Mouse (Mus musculus): Measurements from ENCODE around the gene Mroh3. TPM values are rescaled to one million over a fixed set of nuclear protein-coding genes. Genes with fewer than 3 reads are reported as not detected.

The Mroh3 gene
- not detected in 2 replicates for polyA plus RNA-seq (2014; fragmentation: Nextera tagmentation; extraction: Ambion mirVana)

DNA sequence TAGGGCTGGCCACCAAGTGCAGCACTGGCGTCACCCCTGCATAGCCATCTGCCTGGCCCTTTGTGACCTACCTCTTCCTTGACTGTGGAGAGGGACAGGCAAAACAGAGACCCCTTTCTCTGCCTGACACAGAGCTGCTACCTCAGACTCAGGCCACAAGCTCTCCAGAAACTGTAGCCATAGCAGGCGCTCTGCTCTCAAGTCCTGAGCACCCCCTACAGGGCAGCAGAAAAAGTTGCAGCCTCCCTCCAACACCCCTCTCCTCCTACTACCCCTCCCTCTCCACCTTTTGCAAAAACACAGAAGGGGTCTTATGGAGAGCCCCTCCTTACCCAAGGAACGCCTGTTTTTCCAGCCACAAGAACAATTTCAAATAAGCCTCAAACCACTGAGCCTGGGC lies at the start of gene Mroh3:
Gene Mroh3, minus strand, starts transcription at position 26 of the 400 bp plus-strand sequence.
- peak; percentile 64 for DNase-seq (ENCODE audit: low spot score)
- Histone ChIP-seq H3K27ac (ENCODE audit: low read depth, low read length) (no peak within 1 kb of the TSS), H3K36me3 (ENCODE audit: control insufficient read depth, insufficient read depth, low read length) (peaks cover 41% of the 10 kb centered on the region), H3K4me3 (ENCODE audit: low read depth, low read length) (no peak within 1 kb of the TSS), H3K27me3 (replicated peaks; ENCODE audit: control insufficient read depth, insufficient read depth, low read length) (no peaks in the 10 kb centered on the region), H3K9ac (ENCODE audit: low read length) (no peak within 1 kb of the TSS), H3K4me1 (ENCODE audit: control insufficient read depth, insufficient read depth, low read length) (no peaks in the 10 kb centered on the region), H3K4me2 (ENCODE audit: low read length) (no peak within 1 kb of the TSS), H3K9me3 (replicated peaks; ENCODE audit: control insufficient read depth, low read length) (no peaks in the 10 kb centered on the region)
- WGBS, result 44% methylated on average over 3 of the region's 3 CpGs
- peak; percentile 50 for ATAC-seq

DNA sequence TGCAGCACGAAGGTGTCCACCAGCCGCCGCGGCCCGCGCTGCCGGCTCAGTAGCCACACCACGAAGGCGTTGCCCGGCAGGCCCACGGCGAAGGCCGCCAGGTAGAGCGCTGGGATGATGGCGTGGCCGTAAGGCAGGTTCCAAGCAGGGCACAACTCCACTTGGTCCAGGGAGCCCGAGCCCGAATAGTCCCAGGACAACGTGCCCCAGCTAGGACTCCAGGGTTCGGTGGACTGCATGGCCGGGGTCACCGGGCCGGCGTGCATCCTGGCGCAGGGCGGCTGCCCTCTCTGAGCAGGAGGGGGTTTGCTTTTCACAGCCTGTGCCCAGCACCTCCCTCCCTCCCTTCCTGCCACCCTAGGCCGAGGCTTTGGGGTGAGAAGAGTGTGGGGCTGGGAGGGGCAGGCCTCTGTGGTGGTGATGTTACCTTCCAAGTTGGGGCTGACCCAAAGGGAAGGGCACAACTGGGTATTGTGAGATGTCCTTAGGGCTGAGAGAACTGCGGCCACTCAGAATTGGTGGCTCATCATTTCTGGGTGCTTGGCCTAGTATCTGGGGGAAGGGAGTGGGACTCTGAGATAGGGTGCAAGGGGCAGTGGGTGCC lies 48.1 kb upstream of the Mroh3 start, which contains the start of gene Gpr25:
Gene Gpr25, minus strand, starts transcription at position 239 of the 604 bp plus-strand sequence.
- Histone ChIP-seq H3K27me3 (replicated peaks; ENCODE audit: control insufficient read depth, insufficient read depth, low read length) (peaks cover 37% of the 10 kb centered on the region), H3K27ac (ENCODE audit: low read depth, low read length) (no peak within 1 kb of the TSS), H3K4me3 (ENCODE audit: low read depth, low read length) (peak within 1 kb of the TSS; percentile 51), H3K36me3 (ENCODE audit: control insufficient read depth, insufficient read depth, low read length) (no peaks in the 10 kb centered on the region), H3K4me2 (ENCODE audit: low read length) (peak within 1 kb of the TSS; percentile 89), H3K9ac (ENCODE audit: low read length) (peak within 1 kb of the TSS; percentile 69), H3K9me3 (replicated peaks; ENCODE audit: control insufficient read depth, low read length) (no peaks in the 10 kb centered on the region), H3K4me1 (ENCODE audit: control insufficient read depth, insufficient read depth, low read length) (peaks cover 7% of the 10 kb centered on the region)
- ATAC-seq, result peak; percentile 45
- WGBS, result 10% methylated on average over 22 of the region's 28 CpGs
- DNase-seq (ENCODE audit: low spot score), result no peak

DNA sequence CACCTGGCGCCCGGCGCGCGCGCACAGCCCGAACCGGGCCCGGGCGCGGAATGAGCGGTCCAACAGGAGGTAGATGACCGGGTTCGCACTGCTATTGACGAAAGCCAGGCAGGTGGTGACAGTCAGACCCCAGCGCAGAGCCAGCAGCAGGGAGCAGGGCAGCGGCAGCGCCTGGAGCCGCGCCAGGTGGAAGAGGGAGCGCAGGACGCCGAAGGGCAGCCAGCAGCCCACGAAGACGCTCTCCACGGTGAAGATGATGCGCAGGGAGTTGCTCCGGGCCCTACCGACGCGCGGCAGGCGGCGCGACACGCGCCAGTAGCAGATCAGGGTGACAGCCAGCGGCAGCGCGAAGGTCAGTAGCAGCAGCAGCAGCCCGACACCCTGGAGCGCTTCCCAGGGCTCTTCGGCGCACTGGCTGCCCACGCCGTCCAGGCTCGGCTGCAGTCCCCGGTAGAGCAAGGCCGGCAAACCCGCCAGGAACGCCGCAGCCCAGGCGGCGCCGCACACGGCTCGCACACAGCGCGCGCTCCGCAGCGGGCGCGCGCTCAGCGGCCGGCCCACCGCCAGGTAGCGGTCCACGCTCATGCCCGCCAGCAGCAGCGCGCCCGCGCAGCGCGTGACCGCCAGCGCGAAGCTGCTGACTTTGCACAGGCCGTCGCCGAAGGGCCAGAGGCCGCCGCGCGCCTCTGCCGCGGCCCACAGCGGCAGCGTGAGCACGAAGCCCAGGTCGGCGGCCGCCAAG lies 47.4 kb upstream of the Mroh3 start:
- under 1% methylated on average over 85 of the region's 95 CpGs for WGBS
- Histone ChIP-seq H3K27me3 (replicated peaks; ENCODE audit: control insufficient read depth, insufficient read depth, low read length) (peaks cover 37% of the 10 kb centered on the region), H3K9ac (ENCODE audit: low read length) (peak overlapping the region; percentile 69), H3K9me3 (replicated peaks; ENCODE audit: control insufficient read depth, low read length) (no peaks in the 10 kb centered on the region), H3K4me1 (ENCODE audit: control insufficient read depth, insufficient read depth, low read length) (peaks cover 7% of the 10 kb centered on the region), H3K4me3 (ENCODE audit: low read depth, low read length) (peak overlapping the region; percentile 51), H3K27ac (ENCODE audit: low read depth, low read length) (no peak overlapping the region), H3K36me3 (ENCODE audit: control insufficient read depth, insufficient read depth, low read length) (no peaks in the 10 kb centered on the region), H3K4me2 (ENCODE audit: low read length) (peak overlapping the region; percentile 89)
- peak; percentile 80 for DNase-seq (ENCODE audit: low spot score)
- ATAC-seq, result peak; percentile 82

DNA sequence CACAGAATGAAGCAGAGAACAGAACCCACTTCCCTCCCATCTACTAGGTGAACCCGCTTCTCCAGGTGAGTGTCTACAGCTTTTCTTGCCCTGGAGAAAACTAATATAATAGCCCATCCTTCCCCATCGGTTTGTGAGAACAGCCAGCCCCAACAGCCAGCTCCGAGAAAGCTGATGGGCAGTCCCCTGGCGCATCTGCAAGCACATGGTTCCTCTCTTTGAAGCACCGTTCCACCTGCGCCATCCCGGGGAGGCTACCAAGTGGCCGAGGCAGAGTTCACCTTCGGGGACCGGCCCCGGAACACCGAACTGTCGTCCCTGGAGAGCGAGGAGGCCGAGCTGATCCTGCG lies 46.9 kb upstream of the Mroh3 start:
- DNase-seq (ENCODE audit: low spot score), result no peak
- Histone ChIP-seq H3K4me1 (ENCODE audit: control insufficient read depth, insufficient read depth, low read length) (peaks cover 7% of the 10 kb centered on the region), H3K9me3 (replicated peaks; ENCODE audit: control insufficient read depth, low read length) (no peaks in the 10 kb centered on the region), H3K27me3 (replicated peaks; ENCODE audit: control insufficient read depth, insufficient read depth, low read length) (peaks cover 37% of the 10 kb centered on the region), H3K9ac (ENCODE audit: low read length) (peak overlapping the region; percentile 69), H3K36me3 (ENCODE audit: control insufficient read depth, insufficient read depth, low read length) (no peaks in the 10 kb centered on the region), H3K4me2 (ENCODE audit: low read length) (peak overlapping the region; percentile 89), H3K4me3 (ENCODE audit: low read depth, low read length) (peak overlapping the region; percentile 51), H3K27ac (ENCODE audit: low read depth, low read length) (no peak overlapping the region)
- no peak for ATAC-seq
- WGBS, result 3% methylated on average over 16 of the region's 16 CpGs

DNA sequence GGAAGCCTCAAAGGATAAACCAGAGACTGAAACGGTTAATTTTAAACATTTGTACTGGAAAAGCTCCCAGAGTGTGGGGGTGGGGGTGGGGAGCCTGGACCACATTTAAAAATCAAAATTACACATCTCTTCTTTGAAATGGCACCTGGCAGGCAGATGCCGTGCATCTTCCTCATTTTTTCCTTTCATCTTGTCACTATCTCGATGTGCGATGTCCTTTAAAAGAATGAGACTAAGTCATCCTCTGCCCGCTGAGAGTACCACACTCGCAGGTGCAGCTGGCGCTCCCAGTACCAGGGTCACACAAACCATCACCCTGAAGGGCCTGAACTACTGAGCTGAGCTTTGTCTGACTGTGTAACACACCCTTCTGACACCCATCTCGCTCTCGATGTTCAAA lies 45.9 kb upstream of the Mroh3 start:
- no peak for ATAC-seq
- no peak overlapping the region for H3K4me3 ChIP-seq (ENCODE audit: low read depth, low read length)
- H3K27ac ChIP-seq (ENCODE audit: low read depth, low read length), result no peak overlapping the region
- H3K27me3 ChIP-seq (replicated peaks; ENCODE audit: control insufficient read depth, insufficient read depth, low read length), result peaks cover 37% of the 10 kb centered on the region
- no peak overlapping the region for H3K4me2 ChIP-seq (ENCODE audit: low read length)
- WGBS, result 79% methylated on average over 9 of the region's 9 CpGs
- H3K9ac ChIP-seq (ENCODE audit: low read length), result no peak overlapping the region
- peaks cover 7% of the 10 kb centered on the region for H3K4me1 ChIP-seq (ENCODE audit: control insufficient read depth, insufficient read depth, low read length)
- DNase-seq (ENCODE audit: low spot score), result no peak
- H3K9me3 ChIP-seq (replicated peaks; ENCODE audit: control insufficient read depth, low read length), result no peaks in the 10 kb centered on the region
- no peaks in the 10 kb centered on the region for H3K36me3 ChIP-seq (ENCODE audit: control insufficient read depth, insufficient read depth, low read length)

DNA sequence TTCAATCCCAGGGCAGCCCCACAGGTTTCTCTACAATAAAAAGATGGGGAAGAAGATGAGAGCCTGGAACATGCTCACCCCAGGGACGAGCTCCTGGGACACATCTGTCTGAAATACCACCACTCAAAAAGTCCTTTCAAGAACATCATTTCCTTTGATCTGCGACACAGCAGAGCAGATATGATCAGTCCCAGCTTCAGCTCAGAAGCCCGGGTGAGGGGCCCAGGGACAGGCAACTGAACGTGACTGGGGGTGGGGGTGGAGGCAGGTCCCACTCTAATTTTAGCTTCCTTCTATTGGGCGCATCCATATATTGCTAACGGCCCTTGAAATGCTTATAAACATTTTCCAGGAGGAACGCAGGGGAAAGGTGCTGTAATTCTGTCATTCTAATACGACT lies 43.0 kb upstream of the Mroh3 start:
- WGBS, result 57% methylated on average over 8 of the region's 8 CpGs
- DNase-seq (ENCODE audit: low spot score) (no peak), ATAC-seq (no peak)
- no peak overlapping the region for H3K9ac ChIP-seq (ENCODE audit: low read length)
- H3K27ac ChIP-seq (ENCODE audit: low read depth, low read length), result no peak overlapping the region
- H3K9me3 ChIP-seq (replicated peaks; ENCODE audit: control insufficient read depth, low read length), result no peaks in the 10 kb centered on the region
- H3K4me1 ChIP-seq (ENCODE audit: control insufficient read depth, insufficient read depth, low read length), result peaks cover 5% of the 10 kb centered on the region
- H3K4me2 ChIP-seq (ENCODE audit: low read length), result no peak overlapping the region
- no peak overlapping the region for H3K4me3 ChIP-seq (ENCODE audit: low read depth, low read length)
- no peaks in the 10 kb centered on the region for H3K36me3 ChIP-seq (ENCODE audit: control insufficient read depth, insufficient read depth, low read length)
- peaks cover 24% of the 10 kb centered on the region for H3K27me3 ChIP-seq (replicated peaks; ENCODE audit: control insufficient read depth, insufficient read depth, low read length)

DNA sequence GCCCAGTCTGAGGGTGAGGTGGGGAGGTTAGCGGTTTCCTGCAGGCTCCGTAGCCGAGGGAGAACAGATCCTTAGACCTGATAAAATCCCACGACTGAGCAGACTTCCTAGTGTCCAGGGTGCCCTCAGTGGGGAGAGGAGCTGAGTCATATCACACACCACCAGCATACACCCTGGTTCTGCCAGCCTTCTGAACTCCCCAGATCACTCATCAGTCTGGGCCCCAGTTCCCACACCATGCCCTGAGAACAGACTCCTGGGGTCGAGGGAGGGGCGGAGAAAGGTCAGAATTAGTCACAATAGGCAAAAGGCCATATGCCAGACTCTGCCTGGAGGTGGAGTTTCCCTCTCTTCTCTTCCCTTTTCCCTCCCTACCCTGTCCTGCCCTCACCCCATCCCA lies 42.5 kb upstream of the Mroh3 start:
- Histone ChIP-seq H3K4me3 (ENCODE audit: low read depth, low read length) (no peak overlapping the region), H3K36me3 (ENCODE audit: control insufficient read depth, insufficient read depth, low read length) (no peaks in the 10 kb centered on the region), H3K4me1 (ENCODE audit: control insufficient read depth, insufficient read depth, low read length) (peaks cover 4% of the 10 kb centered on the region), H3K9ac (ENCODE audit: low read length) (no peak overlapping the region), H3K27me3 (replicated peaks; ENCODE audit: control insufficient read depth, insufficient read depth, low read length) (peaks cover 19% of the 10 kb centered on the region), H3K4me2 (ENCODE audit: low read length) (no peak overlapping the region), H3K9me3 (replicated peaks; ENCODE audit: control insufficient read depth, low read length) (no peaks in the 10 kb centered on the region), H3K27ac (ENCODE audit: low read depth, low read length) (no peak overlapping the region)
- DNase-seq (ENCODE audit: low spot score) (no peak), ATAC-seq (no peak)
- whole genome bisulfite sequencing, result 40% methylated on average over 6 of the region's 6 CpGs

DNA sequence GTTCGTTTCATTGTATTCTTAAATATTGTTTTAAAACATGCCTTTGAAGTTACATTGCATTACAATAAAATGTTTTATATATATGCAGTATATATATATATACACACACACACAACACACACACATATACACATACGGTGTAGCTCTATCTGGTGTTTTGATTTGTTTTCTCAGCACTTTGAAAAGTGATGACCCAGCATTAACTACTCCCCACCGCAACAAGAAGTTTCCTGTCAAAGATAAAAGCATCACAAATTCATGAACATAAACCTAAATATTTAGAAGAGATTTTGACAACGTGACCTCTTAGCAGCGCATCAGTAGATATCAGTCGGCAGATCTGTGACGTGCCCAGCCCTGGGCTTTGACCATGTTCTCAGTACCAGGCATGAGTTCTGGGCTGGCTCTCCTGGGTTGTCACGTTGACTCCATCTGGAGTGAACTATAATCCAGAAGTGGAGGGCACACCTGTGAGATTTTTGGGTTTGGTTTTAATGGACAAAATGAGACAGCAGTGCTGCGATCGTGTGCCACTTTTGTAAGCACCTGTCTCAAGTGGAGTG lies 42.0 kb upstream of the Mroh3 start:
- ATAC-seq, result no peak
- no peaks in the 10 kb centered on the region for H3K9me3 ChIP-seq (replicated peaks; ENCODE audit: control insufficient read depth, low read length)
- peaks cover 14% of the 10 kb centered on the region for H3K27me3 ChIP-seq (replicated peaks; ENCODE audit: control insufficient read depth, insufficient read depth, low read length)
- peaks cover 1% of the 10 kb centered on the region for H3K4me1 ChIP-seq (ENCODE audit: control insufficient read depth, insufficient read depth, low read length)
- 86% methylated on average over 10 of the region's 10 CpGs for WGBS
- DNase-seq (ENCODE audit: low spot score), result no peak
- H3K4me3 ChIP-seq (ENCODE audit: low read depth, low read length), result no peak overlapping the region
- no peak overlapping the region for H3K4me2 ChIP-seq (ENCODE audit: low read length)
- no peak overlapping the region for H3K27ac ChIP-seq (ENCODE audit: low read depth, low read length)
- H3K36me3 ChIP-seq (ENCODE audit: control insufficient read depth, insufficient read depth, low read length), result no peaks in the 10 kb centered on the region
- no peak overlapping the region for H3K9ac ChIP-seq (ENCODE audit: low read length)

DNA sequence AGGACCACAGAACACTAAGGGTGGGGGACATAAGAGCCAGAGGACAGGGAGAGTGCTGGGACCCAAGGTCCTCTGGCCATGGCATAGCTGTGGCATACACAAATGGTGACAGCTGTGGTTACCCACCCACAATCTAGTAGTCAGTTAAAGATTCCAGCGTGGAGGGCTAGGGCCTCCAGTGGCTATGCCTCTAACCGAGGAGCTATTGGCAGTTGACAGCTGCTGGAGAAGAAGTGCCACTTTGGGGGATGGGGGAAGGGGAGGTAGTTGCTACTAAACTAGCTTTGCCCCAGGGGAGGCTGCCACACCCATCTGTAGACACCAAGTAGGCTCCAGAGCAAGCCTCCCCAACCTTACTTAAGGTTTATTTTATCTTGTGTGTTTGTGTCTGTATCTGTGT lies 40.8 kb upstream of the Mroh3 start:
- WGBS, result 35% methylated on average over 2 of the region's 2 CpGs
- H3K9ac ChIP-seq (ENCODE audit: low read length), result no peak overlapping the region
- no peaks in the 10 kb centered on the region for H3K4me1 ChIP-seq (ENCODE audit: control insufficient read depth, insufficient read depth, low read length)
- no peak overlapping the region for H3K4me3 ChIP-seq (ENCODE audit: low read depth, low read length)
- H3K27ac ChIP-seq (ENCODE audit: low read depth, low read length), result no peak overlapping the region
- no peak for ATAC-seq
- H3K36me3 ChIP-seq (ENCODE audit: control insufficient read depth, insufficient read depth, low read length), result no peaks in the 10 kb centered on the region
- no peak overlapping the region for H3K4me2 ChIP-seq (ENCODE audit: low read length)
- peaks cover 6% of the 10 kb centered on the region for H3K27me3 ChIP-seq (replicated peaks; ENCODE audit: control insufficient read depth, insufficient read depth, low read length)
- no peak for DNase-seq (ENCODE audit: low spot score)
- no peaks in the 10 kb centered on the region for H3K9me3 ChIP-seq (replicated peaks; ENCODE audit: control insufficient read depth, low read length)

Data from forebrain, embryonic 14.5 days (tissue).